Mouse (Mus musculus) ovary, postnatal 14 days (tissue): ENCODE measurements at regions not wholly inside any gene's neighbourhood (a gene's known extent, or its start where the extent isn't known, plus 50 kb on each side); places are given as distances from the start of the nearest gene placed in this dataset.
A peak's percentile ranks its signal among the peaks of the same experiment; 100 is the strongest.

ENCODE experiments used
- DNase-seq: peaks from one replicate; pipeline ENCODE4 v3.0.0; 2022; ENCODE audit warnings: low spot score

DNA sequence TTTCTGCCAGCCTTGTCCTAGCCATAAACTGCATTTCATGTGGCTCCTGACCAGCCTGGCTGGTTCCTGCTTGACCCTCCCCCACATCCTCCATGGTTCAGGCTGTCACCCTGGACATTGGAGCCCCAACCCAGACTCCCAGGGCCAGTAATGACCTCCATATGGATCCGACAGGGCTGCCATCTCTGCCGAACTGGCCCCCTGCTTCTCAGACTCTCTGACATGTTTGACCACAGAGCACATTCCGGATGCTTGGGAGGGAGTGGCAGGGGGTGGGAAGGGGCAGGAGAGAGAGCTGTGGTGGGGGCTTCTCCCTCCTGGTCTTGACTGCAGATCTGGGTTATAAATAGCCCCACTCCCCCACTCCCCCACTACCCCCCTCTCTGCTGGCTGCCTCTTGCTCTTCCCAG, 59.0 kb upstream of the Actrt2 start:
- no peak for DNase-seq

DNA sequence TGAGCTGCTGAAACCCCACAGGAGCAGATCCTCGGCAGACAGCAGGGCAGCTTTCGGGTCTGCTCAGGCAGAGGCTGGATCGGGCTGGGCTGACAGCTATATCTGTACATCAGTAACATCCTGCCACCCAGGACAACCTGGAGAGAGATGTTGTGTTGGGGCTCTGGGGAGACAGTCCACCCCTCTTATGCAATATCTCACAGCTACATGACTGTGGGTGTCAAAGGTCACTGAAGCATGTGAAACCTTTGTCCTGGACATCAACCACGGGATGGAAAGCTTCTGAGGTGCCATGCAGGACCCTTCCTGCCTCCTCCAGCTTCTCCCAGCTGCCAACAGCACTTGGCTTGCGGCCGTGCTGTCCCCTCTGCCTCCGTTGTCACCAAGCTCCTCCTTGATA, 60.3 kb upstream of the Actrt2 start:
- no peak for DNase-seq

DNA sequence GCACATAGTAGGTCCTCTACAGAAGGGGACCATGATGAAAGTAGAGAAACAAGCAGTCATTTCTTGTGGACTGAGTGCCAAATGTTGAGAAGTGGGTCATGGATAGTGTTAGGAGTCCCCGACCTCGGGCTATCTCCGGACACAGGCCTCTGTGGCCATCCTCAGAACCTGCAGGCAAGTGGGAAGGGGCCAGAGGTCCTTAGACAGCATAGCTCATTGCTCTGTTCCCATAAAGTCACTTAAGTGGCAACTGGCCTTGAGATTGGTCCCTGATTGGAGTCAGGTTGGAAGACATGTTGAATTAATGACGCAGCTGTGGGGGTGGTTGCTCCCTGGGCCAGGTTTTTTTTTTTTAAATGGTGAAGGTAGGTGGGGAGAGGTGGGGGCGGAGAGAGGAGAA, 63.0 kb upstream of the Actrt2 start:
- DNase-seq: no peak

- no peak for DNase-seq
Observed at GRCm38 (mm10) chr4:154731345-154731744, 63.7 kb upstream of the Actrt2 start.

DNA sequence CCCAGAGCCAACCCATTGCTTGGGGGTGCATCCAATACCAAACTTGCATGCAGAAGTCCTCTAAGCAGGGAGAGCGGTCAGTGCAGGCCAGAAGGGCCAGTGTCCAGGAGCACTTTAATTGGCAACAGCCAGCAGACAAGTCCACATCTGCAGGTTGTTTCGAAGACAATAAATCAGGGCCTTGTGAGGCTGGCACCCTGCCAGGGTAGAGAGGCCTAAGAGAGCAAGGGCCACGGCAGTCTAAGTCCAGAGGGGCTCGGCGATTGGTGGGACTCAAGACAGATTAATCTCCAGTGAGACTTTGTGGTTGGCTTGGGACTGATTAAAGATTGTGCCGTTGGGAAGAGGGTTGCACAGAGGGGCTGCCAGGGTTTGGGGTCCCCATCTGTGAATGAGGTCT, 68.4 kb upstream of the Actrt2 start:
- no peak for DNase-seq

DNA sequence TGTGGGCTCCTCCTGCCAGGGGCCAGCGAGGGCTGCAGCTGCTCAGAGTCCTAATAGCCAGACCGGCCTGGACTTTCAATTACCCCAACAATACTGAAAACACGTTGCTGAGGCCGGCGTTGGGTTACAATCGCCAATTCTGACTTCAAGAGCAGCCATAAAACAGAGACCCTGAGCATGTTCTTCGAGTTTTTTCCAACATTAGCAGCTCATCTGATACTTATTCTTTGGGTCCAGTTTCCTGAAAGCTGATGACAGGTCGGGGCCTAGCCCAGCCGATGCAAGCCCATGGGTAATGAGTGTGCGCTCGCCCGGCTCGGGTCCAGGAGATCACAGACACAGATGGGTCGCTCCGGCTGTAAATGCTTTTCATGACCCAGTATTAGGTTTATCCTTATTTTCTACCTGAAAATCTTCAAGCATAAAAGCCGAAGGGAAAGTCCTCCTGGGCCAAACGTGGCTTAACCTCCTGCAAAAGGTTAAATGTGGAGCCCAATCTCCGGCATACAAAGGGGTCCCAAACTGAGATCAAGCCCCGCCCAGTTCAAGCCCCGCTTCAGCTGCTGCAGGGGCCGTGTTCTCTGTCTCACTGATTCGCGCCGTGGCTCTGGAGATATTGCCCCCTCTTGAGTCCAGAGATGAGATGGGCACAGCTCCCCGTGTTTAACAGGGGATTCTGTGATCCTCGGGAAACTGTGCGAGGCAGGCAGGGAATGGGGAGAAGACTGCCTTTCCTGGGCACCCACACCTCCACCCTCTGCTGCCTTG, 73.6 kb upstream of the Actrt2 start:
- DNase-seq: no peak

DNA sequence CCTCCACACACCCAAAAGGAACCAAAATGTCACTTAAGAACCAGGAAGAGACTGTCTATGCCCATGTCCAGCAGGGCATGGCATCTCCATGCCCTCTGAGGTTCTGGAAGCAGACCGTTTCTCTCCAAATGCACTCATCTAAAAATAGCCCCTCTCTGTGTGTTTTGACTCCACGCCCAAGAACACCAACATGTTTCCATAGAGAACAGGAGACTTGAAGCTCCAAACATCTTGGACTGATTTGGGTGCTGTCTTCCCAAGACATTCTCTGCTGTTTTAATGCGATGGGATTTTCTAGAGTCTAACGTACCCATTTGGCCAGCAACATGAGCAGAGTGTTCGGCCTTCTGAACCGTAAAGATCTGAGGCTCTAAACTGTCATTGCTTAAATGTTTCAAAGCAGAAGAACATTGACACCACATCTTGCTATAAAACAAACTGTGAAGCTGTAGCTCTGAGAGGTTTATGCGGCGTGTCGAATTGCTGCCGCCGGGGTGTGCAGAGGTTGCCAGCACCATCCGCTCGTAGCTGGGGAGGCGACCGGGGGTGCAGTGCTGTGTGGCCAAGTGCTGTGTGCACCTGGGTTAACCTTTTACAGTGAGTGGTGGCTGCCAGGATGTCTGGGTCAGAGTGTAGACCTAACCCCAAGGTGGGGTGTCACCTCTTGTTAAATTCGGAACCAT, 78.8 kb upstream of the Actrt2 start:
- no peak for DNase-seq

GRCm38 (mm10) chr4:154747006-154747343, 79.3 kb upstream of the Actrt2 start:
- no peak for DNase-seq

DNA sequence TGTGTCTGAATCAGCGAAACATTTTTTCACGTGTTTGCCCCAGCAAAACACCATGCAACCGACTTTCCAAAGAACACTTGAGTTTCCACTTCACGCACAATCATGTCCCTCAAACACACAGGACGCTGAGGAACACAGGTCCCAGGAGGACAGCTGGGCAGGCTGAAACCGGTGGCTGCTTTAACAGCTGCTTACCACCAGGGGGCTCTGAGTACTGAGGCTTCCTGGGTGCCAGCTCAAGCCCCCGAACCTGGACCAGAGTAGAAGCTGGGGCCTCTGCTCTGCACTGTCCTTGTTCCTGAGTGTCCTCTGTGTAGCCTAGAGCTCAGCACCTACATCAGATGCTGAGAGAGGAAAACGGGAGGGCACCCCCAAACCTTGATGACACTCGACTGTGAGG, 81.5 kb upstream of the Actrt2 start:
- DNase-seq: peak; percentile 19

- DNase-seq: no peak
Observed at GRCm38 (mm10) chr4:154749996-154750395, 82.3 kb upstream of the Actrt2 start.

- DNase-seq: no peak
Observed at GRCm38 (mm10) chr4:154750440-154751107, 82.9 kb upstream of the Actrt2 start.

- peak; percentile 34 for DNase-seq
Observed at GRCm38 (mm10) chr4:154754445-154754844, 82.8 kb upstream of the Ttc34 start.

- DNase-seq: no peak
Observed at GRCm38 (mm10) chr4:154756740-154757446, 80.4 kb upstream of the Ttc34 start.

DNA sequence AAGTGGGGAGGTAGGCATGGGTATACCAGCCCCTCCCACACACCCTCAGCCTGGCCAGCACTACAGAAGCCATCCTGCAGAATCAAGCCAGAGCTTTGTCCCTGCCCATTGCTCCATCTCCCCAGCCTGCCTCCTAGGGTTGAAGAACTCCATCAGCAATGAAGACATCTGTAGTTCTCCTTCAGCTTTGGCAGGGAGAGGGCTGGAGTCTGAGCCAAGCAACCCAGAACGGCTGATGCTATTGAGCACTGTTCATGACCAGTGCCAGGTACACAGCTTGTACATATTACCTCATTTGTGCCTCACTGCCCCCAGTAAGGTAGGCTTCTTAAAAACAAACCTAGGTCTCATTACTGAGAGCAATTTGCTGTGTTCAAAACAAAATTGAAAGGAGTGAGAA, 77.4 kb upstream of the Ttc34 start:
- DNase-seq: no peak

DNA sequence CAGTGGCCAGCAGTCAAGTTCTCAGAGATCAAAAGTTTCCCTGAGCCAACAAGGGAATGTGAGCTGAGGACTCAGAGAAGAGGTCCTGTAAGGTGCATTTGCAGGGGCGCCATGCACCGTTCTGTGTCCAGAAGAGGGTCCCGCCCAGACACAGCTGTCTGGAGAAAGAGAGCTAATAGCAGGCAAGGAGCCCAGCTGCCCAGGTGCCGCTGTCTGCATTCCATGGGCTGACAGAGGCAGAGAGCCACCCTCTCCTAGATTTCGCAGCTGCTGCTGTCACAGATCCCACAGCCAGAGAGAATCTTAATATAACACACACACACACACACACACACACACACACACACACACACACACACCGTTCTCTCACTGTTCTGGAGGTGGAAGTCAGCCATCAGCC, 73.0 kb upstream of the Ttc34 start:
- DNase-seq: no peak

GRCm38 (mm10) chr4:154766158-154766557, 71.1 kb upstream of the Ttc34 start:
- DNase-seq: no peak

DNA sequence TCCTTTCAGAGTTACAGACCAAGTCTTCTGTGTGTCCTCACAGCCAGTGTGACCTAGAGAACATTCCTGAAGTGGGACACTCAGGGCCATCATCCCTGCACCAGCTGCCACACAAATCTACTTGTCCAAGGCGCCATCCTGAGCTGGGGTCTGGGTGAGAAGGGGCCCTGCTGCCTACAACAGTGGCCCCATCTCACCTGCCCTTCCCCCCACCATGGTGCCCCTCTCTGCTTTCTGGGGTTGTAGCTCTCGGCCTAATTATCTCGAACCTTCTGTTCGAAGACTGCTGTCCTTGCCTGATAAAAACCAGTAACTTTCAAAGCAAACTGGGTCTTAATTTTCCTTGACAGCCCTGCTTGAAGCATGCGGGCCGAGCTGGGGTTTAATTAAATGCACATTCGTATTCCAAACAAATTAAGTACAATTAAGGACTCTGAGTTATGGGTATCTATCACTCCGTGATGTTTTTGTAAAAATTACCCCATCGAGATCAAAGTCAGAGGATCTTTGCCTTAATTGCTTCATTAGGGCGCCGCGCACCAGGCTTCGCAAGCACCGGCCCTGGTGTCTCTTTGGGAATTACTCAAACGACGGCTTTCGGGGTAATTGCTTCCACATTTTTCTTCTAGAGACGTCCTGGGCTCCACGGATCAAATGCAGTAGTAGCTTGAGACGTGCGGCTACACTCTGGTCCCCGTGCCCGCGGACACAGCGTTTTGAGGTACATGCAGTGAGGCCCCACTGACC, 65.8 kb upstream of the Ttc34 start:
- DNase-seq: no peak

DNA sequence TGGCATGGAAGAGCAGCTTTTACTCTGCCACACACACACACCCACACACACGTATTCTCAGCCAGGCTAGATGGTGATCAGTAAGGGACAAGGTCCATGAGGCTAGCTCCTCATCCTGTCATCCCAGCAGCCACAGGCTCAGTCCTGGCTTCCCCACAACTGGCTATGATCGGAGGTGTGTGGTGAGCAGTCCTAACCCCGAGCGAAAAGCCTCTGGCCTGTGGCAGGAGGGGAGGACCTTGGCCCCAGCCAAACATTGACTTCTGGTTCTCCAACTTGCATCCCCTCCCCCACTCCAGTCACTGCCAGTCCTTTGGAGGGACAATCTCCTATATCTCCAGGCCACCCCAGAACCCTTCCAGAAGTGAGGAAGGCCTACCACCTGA, 65.2 kb upstream of the Ttc34 start:
- no peak for DNase-seq

DNA sequence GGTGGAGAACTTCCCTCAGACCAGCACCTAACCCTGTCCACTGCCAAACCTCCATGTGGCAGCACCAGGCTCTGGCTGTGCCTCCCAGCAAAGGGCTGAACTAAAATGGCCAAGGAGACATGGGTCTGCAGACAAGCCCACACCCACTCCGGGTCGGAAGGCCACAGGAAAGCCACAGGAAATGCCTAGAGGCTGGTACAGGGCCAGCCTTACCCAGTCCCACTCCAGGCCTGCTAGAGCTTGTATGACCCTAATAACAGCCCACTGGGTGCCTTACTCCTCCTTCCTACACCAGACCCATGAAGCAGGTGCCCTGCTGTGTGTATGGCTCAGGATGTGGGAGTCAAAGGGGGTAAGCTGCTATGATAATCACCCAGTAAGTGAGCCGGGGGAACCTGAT, 63.4 kb upstream of the Ttc34 start:
- no peak for DNase-seq

GRCm38 (mm10) chr4:154774332-154774731, 62.9 kb upstream of the Ttc34 start:
- DNase-seq: no peak

DNA sequence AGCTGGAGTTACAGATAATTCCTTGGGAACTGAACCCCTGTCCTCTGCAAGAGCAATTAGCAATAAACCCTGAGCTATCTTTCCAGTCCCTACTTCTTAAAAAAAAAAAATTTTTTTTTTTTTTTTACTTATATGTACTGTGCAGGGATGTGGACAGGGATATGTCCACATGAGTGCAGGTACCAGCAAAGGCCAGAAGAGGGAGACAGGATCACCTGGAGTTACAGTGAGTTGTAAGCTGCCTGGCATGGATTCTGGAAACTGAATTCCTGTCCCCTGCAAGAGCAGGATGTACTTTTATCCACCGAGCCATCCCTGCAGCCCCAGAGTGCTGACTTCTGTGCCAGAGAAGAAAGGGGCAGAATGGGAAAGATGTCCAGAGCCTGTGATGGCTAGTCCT, 58.4 kb upstream of the Ttc34 start:
- DNase-seq: no peak

- no peak for DNase-seq
Observed at GRCm38 (mm10) chr4:154781391-154781790, 55.9 kb upstream of the Ttc34 start.
